Mouse (Mus musculus): ENCODE data around the gene Treh.

DNA sequence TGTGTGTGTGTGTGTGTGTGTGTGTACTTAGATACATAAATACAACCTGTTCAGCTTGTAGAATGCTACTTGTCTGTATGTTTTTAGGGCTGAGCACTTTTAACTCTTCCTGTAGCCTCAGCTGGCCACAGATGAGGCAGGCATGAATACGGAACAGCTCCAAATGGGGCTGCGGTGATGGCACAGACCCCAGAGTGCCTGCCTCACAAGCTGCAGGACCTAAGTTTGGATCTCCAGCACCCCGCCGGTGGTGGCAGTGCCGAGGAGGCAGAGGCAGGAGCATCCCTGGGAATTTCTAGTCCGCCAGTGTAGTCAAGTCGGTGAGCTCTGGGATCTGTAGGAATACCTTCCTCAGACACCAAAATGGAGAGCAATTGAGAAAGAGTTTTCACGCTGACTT is 26.0 kb upstream of the Treh start:
- TF ChIP-seq CTCF (IDR thresholded peaks at IDR 0.05; ENCODE audit: low read depth, low read length) (no peak), GATA2 (IDR thresholded peaks at IDR 0.05; ENCODE audit: borderline replicate concordance, low read depth, low read length) (no peak)

All from G1E (cell line).